27 mouse cellular contexts compared by ENCODE assay signal in genomic region chr10:128177316-128177715, GRCm38 (mm10). TPM values are rescaled to one million over a fixed set of nuclear protein-coding genes. Genes with fewer than 3 reads are reported as not detected.
DNase-seq lines count a peak whose midpoint lies in the region; ATAC-seq and TF ChIP-seq lines count a peak whose summit lies in the region.
"Had no signal": no experiment of that assay in that cellular context is flagged by ENCODE, and none has a peak within 500 bp of the region (broad histone marks: within the 10 kb centered on the region; RNA-seq: fewer than 3 reads in every experiment).

No protein-coding gene starts in this region.

- H3K9me3 ChIP-seq in hindbrain, embryonic 16.5 days (ENCODE audit: control insufficient read depth, low read length), result no peaks in the 10 kb centered on the region
- no peaks in the 10 kb centered on the region for H3K9me3 ChIP-seq in hindbrain, embryonic 13.5 days
- no peaks in the 10 kb centered on the region for H3K9me3 ChIP-seq in neural tube, embryonic 13.5 days
- H3K9me3 ChIP-seq in neural tube, embryonic 15.5 days (replicated peaks), result no peaks in the 10 kb centered on the region
- H3K9me3 ChIP-seq: embryonic facial prominence, embryonic 15.5 days had no signal

- H3K36me3 ChIP-seq in hindbrain, embryonic 16.5 days (ENCODE audit: control insufficient read depth, insufficient read depth, low read length), result no peaks in the 10 kb centered on the region
- H3K36me3 ChIP-seq in hindbrain, embryonic 13.5 days, result no peaks in the 10 kb centered on the region
- no peaks in the 10 kb centered on the region for H3K36me3 ChIP-seq in neural tube, embryonic 13.5 days
- H3K36me3 ChIP-seq in neural tube, embryonic 15.5 days, result no peaks in the 10 kb centered on the region
- H3K36me3 ChIP-seq in myocyte (ENCODE audit: control insufficient read depth, insufficient read depth), result no peaks in the 10 kb centered on the region
- H3K36me3 ChIP-seq: embryonic facial prominence, embryonic 15.5 days had no signal

- no peak for DNase-seq in gastrocnemius, adult 2 months
- DNase-seq in gastrocnemius, adult 18-20 months (ENCODE audit: low spot score), result no peak
- no peak for DNase-seq in frontal cortex, postnatal 25 days (ENCODE audit: low spot score in 2 of 2)
- DNase-seq: adrenal gland, adult 8-10 months; adrenal gland, postnatal 36 days; cerebellum, adult 11 months; cerebellum, adult 8-10 months; cerebellum, postnatal 14 days; embryo, embryonic 11 days; gastrocnemius, postnatal 10 days; heart, adult 18-20 months; heart, postnatal 10 days; heart, postnatal 4 days; kidney, adult 11 months had no signal

- peaks cover 35% of the 10 kb centered on the region for H3K79me2 ChIP-seq in myocyte (ENCODE audit: control insufficient read depth, insufficient read depth)

- H3K9ac ChIP-seq in hindbrain, embryonic 16.5 days (ENCODE audit: low read depth, low read length), result no peak overlapping the region
- H3K9ac ChIP-seq in hindbrain, embryonic 13.5 days, result no peak overlapping the region
- no peak overlapping the region for H3K9ac ChIP-seq in neural tube, embryonic 13.5 days
- no peak overlapping the region for H3K9ac ChIP-seq in neural tube, embryonic 15.5 days (replicated peaks)
- H3K9ac ChIP-seq: embryonic facial prominence, embryonic 15.5 days; hindbrain, embryonic 14.5 days had no signal

- H3ac ChIP-seq in myocyte (ENCODE audit: control insufficient read depth, insufficient read length), result no peak overlapping the region

- no peak for TF ChIP-seq POLR2A in myocyte (IDR thresholded peaks at IDR 0.05; ENCODE audit: insufficient read length, low read depth)

- H3K27ac ChIP-seq in gastrocnemius, adult 2 months, result peak overlapping the region; percentile 90
- H3K27ac ChIP-seq in hindbrain, embryonic 16.5 days (ENCODE audit: low read depth, low read length), result no peak overlapping the region
- H3K27ac ChIP-seq in hindbrain, embryonic 13.5 days, result no peak overlapping the region
- no peak overlapping the region for H3K27ac ChIP-seq in neural tube, embryonic 13.5 days (replicated peaks)
- H3K27ac ChIP-seq in neural tube, embryonic 15.5 days (replicated peaks), result no peak overlapping the region
- H3K27ac ChIP-seq: embryonic facial prominence, embryonic 15.5 days; hindbrain, embryonic 14.5 days had no signal

- ATAC-seq in hindbrain, embryonic 16.5 days, result 0 out of 2 replicates have a peak, but pooled peaks have one; percentile 30
- ATAC-seq in hindbrain, embryonic 13.5 days (ENCODE audit: low FRiP score), result no peak
- peak; percentile 32; the same call in 1 of the 2 replicates for ATAC-seq in neural tube, embryonic 13.5 days (ENCODE audit: low read depth)
- ATAC-seq in neural tube, embryonic 15.5 days (ENCODE audit: low FRiP score), result no peak

- no peaks in the 10 kb centered on the region for H3K27me3 ChIP-seq in hindbrain, embryonic 16.5 days (replicated peaks; ENCODE audit: control insufficient read depth, insufficient read depth, low read length)
- H3K27me3 ChIP-seq in hindbrain, embryonic 13.5 days, result no peaks in the 10 kb centered on the region
- H3K27me3 ChIP-seq in neural tube, embryonic 13.5 days, result no peaks in the 10 kb centered on the region
- no peaks in the 10 kb centered on the region for H3K27me3 ChIP-seq in neural tube, embryonic 15.5 days (replicated peaks)
- no peaks in the 10 kb centered on the region for H3K27me3 ChIP-seq in myocyte (ENCODE audit: control insufficient read depth, insufficient read depth, insufficient read length)
- H3K27me3 ChIP-seq: embryonic facial prominence, embryonic 15.5 days had no signal

- 84% methylated on average over 4 of the region's 4 CpGs for WGBS in hindbrain, embryonic 16.5 days
- WGBS in hindbrain, embryonic 13.5 days, result 86% methylated on average over 4 of the region's 4 CpGs
- 88% methylated on average over 4 of the region's 4 CpGs for WGBS in neural tube, embryonic 13.5 days
- WGBS in neural tube, embryonic 15.5 days, result 90% methylated on average over 4 of the region's 4 CpGs

- intact Hi-C loops in gastrocnemius, adult 2 months (cut with DNase I), result loop anchor here (2.0 kb wide), 1 partner anchor 81 kb away; no protein-coding TSS in a partner anchor

- peak overlapping the region; percentile 7; the same call in 1 of the 2 replicates for H3K4me3 ChIP-seq in gastrocnemius, adult 2 months
- H3K4me3 ChIP-seq in hindbrain, embryonic 16.5 days (ENCODE audit: low read length), result no peak overlapping the region
- H3K4me3 ChIP-seq in hindbrain, embryonic 13.5 days, result no peak overlapping the region
- H3K4me3 ChIP-seq in neural tube, embryonic 13.5 days, result no peak overlapping the region
- H3K4me3 ChIP-seq in neural tube, embryonic 15.5 days (replicated peaks), result no peak overlapping the region
- peak overlapping the region; percentile 46 for H3K4me3 ChIP-seq in myocyte

- H3K4me1 ChIP-seq in hindbrain, embryonic 16.5 days (ENCODE audit: control insufficient read depth, insufficient read depth, low read depth, low read length), result peaks cover 9% of the 10 kb centered on the region
- peaks cover 21% of the 10 kb centered on the region for H3K4me1 ChIP-seq in hindbrain, embryonic 13.5 days (replicated peaks)
- peaks cover 31% of the 10 kb centered on the region for H3K4me1 ChIP-seq in neural tube, embryonic 13.5 days (replicated peaks)
- peaks cover 11% of the 10 kb centered on the region for H3K4me1 ChIP-seq in neural tube, embryonic 15.5 days

- H3K4me2 ChIP-seq in hindbrain, embryonic 16.5 days (ENCODE audit: low read length), result no peak overlapping the region
- no peak overlapping the region for H3K4me2 ChIP-seq in hindbrain, embryonic 13.5 days
- H3K4me2 ChIP-seq in neural tube, embryonic 13.5 days, result no peak overlapping the region
- H3K4me2 ChIP-seq in neural tube, embryonic 15.5 days, result no peak overlapping the region
- H3K4me2 ChIP-seq in myocyte (ENCODE audit: low read depth), result peak overlapping the region; percentile 60

- no peak for TF ChIP-seq CTCF in gastrocnemius, adult 2 months (IDR thresholded peaks at IDR 0.05)

TF ChIP-seq in myocyte, 11 proteins besides CTCF, POLR2A, EP300 and RAD21:
- TF ChIP-seq E2F4 (IDR thresholded peaks at IDR 0.05; ENCODE audit: insufficient read depth) (no peak), POLR2AphosphoS2 (IDR thresholded peaks at IDR 0.05; ENCODE audit: insufficient read length, low read depth) (no peak)

RNA-seq across cellular contexts. Expression of gene Rbms2, which starts 2.8 kb away (rescaled TPM):
- total RNA-seq in gastrocnemius, adult 2 months (2021), result 10 to 100 TPM; 51.8 to 71.2 TPM
- total RNA-seq in gastrocnemius, adult 18-20 months (2021), result 10 to 100 TPM; 61.7 to 69.1 TPM
- polyA plus RNA-seq in hindbrain, embryonic 16.5 days (2015; fragmentation: Nextera tagmentation; extraction: Ambion mirVana), result 8.2 and 10.7 TPM in 2 replicates
- 11.1 and 13.1 TPM in 2 replicates for polyA plus RNA-seq in hindbrain, embryonic 13.5 days (2015; fragmentation: Nextera tagmentation; extraction: Ambion mirVana)
- 12.4 and 12.7 TPM in 2 replicates for polyA plus RNA-seq in neural tube, embryonic 13.5 days (2015; fragmentation: Nextera tagmentation; extraction: Ambion mirVana)
- 6.5 and 12.7 TPM in 2 replicates for polyA plus RNA-seq in neural tube, embryonic 15.5 days (2015; fragmentation: Nextera tagmentation; extraction: Ambion mirVana)
- polyA plus RNA-seq in myocyte (2012; fragmentation: generic; extraction: Trizol), result 97.3 TPM

RNA-seq across cellular contexts. Expression of gene Gls2, which starts 16.9 kb away (rescaled TPM):
- total RNA-seq in gastrocnemius, adult 2 months (2021), result under 1 TPM; 0.59 to 0.67 TPM
- total RNA-seq in gastrocnemius, adult 18-20 months (2021), result under 1 TPM; 0.43 TPM
- 1.8 and 2.4 TPM in 2 replicates for polyA plus RNA-seq in hindbrain, embryonic 16.5 days (2015; fragmentation: Nextera tagmentation; extraction: Ambion mirVana)
- polyA plus RNA-seq in hindbrain, embryonic 13.5 days (2015; fragmentation: Nextera tagmentation; extraction: Ambion mirVana), result 0.75 and 1.3 TPM in 2 replicates
- polyA plus RNA-seq in neural tube, embryonic 13.5 days (2015; fragmentation: Nextera tagmentation; extraction: Ambion mirVana), result 1.1 and 1.7 TPM in 2 replicates
- 2.4 and 2.8 TPM in 2 replicates for polyA plus RNA-seq in neural tube, embryonic 15.5 days (2015; fragmentation: Nextera tagmentation; extraction: Ambion mirVana)
- polyA plus RNA-seq in myocyte (2012; fragmentation: generic; extraction: Trizol), result 1.1 TPM

RNA-seq across cellular contexts. Expression of gene Spryd4, which starts 34.3 kb away (rescaled TPM):
- total RNA-seq in gastrocnemius, adult 2 months (2021), result 10 to 100 TPM; 29.5 to 36.4 TPM
- total RNA-seq in gastrocnemius, adult 18-20 months (2021), result 10 to 100 TPM; 33.0 to 34.6 TPM
- polyA plus RNA-seq in hindbrain, embryonic 16.5 days (2015; fragmentation: Nextera tagmentation; extraction: Ambion mirVana), result 23.6 and 25.5 TPM in 2 replicates
- 19.6 and 21.7 TPM in 2 replicates for polyA plus RNA-seq in hindbrain, embryonic 13.5 days (2015; fragmentation: Nextera tagmentation; extraction: Ambion mirVana)
- polyA plus RNA-seq in neural tube, embryonic 13.5 days (2015; fragmentation: Nextera tagmentation; extraction: Ambion mirVana), result 21.3 and 21.5 TPM in 2 replicates
- 25.5 and 25.9 TPM in 2 replicates for polyA plus RNA-seq in neural tube, embryonic 15.5 days (2015; fragmentation: Nextera tagmentation; extraction: Ambion mirVana)
- polyA plus RNA-seq in myocyte (2012; fragmentation: generic; extraction: Trizol), result 21.8 TPM

RNA-seq across cellular contexts. Expression of gene Mip, which starts 48.3 kb away (rescaled TPM):
- total RNA-seq in gastrocnemius, adult 2 months (2021), result not detected
- not detected for total RNA-seq in gastrocnemius, adult 18-20 months (2021)
- 0.11 and 0.24 TPM in 2 replicates for polyA plus RNA-seq in hindbrain, embryonic 16.5 days (2015; fragmentation: Nextera tagmentation; extraction: Ambion mirVana)
- 0.14 and 0.21 TPM in 2 replicates for polyA plus RNA-seq in hindbrain, embryonic 13.5 days (2015; fragmentation: Nextera tagmentation; extraction: Ambion mirVana)
- polyA plus RNA-seq in neural tube, embryonic 13.5 days (2015; fragmentation: Nextera tagmentation; extraction: Ambion mirVana), result not detected in 2 replicates
- not detected in 2 replicates for polyA plus RNA-seq in neural tube, embryonic 15.5 days (2015; fragmentation: Nextera tagmentation; extraction: Ambion mirVana)
- not detected for polyA plus RNA-seq in myocyte (2012; fragmentation: generic; extraction: Trizol)
- total RNA-seq: adrenal gland, adult 8-10 months; adrenal gland, postnatal 36 days; common myeloid progenitor, adult 5-6 weeks; gastrocnemius, postnatal 10 days; gastrocnemius, postnatal 4 days; heart, adult 18-20 months; heart, postnatal 10 days; heart, postnatal 4 days had no signal
- polyA plus RNA-seq: embryonic facial prominence, embryonic 11.5 days; forebrain, embryonic 16.5 days; heart, embryonic 11.5 days; inflammation-experienced regulatory T-cells, adult 6 months had no signal

RNA-seq across cellular contexts. Expression of gene Timeless, which starts 54.5 kb away (rescaled TPM):
- total RNA-seq in gastrocnemius, adult 2 months (2021), result 1 to 10 TPM; 1.8 to 2.5 TPM
- 1 to 10 TPM; 2.1 to 3.2 TPM for total RNA-seq in gastrocnemius, adult 18-20 months (2021)
- 19.7 and 22.4 TPM in 2 replicates for polyA plus RNA-seq in hindbrain, embryonic 16.5 days (2015; fragmentation: Nextera tagmentation; extraction: Ambion mirVana)
- 24.6 and 29.5 TPM in 2 replicates for polyA plus RNA-seq in hindbrain, embryonic 13.5 days (2015; fragmentation: Nextera tagmentation; extraction: Ambion mirVana)
- polyA plus RNA-seq in neural tube, embryonic 13.5 days (2015; fragmentation: Nextera tagmentation; extraction: Ambion mirVana), result 24.0 and 31.2 TPM in 2 replicates
- 20.0 and 25.1 TPM in 2 replicates for polyA plus RNA-seq in neural tube, embryonic 15.5 days (2015; fragmentation: Nextera tagmentation; extraction: Ambion mirVana)
- 4.9 TPM for polyA plus RNA-seq in myocyte (2012; fragmentation: generic; extraction: Trizol)

Comparison
In these comparisons a context has a peak if more than half of its experiments do, and no peak if none do; other contexts are left out.
1. ATAC-seq: peak in hindbrain, embryonic 16.5 days (single experiment) and neural tube, embryonic 13.5 days (single experiment); none in hindbrain, embryonic 13.5 days (single experiment) and neural tube, embryonic 15.5 days (single experiment).
2. H3K4me3 ChIP-seq: peak in gastrocnemius, adult 2 months (single experiment) and myocyte (single experiment); none in hindbrain, embryonic 16.5 days (single experiment), hindbrain, embryonic 13.5 days (single experiment), neural tube, embryonic 13.5 days (single experiment) and neural tube, embryonic 15.5 days (single experiment).